Mouse (Mus musculus) CD4-positive helper T cell, adult 2 months (primary cell): Measurements from ENCODE around the gene Slc39a11.
A peak's percentile ranks its signal among the peaks of the same experiment; 100 is the strongest.

Source experiments
- DNase-seq: peaks from one replicate; pipeline ENCODE4 v3.0.0-alpha.2; 2012; ENCODE audit warnings: low read depth, missing footprints, low spot score

Gene Slc39a11

GRCm38 (mm10) chr11:113633398-113633797 is 16.5 kb downstream of the Slc39a11 start:
- no peak for DNase-seq

DNA sequence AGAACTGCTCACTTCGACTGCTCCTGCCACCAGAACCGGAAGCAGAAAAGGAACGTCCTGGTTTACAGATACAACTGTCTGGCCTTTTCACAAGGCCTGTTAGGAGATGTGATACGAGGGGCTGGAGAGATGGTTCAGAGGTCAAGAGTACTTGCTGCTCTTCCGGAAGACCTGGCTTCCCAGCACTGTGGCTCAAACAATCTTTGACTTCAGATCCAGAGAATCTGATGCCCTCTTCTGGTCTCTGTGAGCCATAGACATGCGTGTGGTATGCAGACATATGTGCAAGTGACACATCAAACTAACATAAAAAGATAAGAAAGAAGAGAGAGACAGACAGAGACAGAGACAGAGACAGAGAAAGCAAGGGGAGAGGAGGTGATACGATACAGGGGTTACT is 17.6 kb downstream of the Slc39a11 start:
- DNase-seq = no peak

DNA sequence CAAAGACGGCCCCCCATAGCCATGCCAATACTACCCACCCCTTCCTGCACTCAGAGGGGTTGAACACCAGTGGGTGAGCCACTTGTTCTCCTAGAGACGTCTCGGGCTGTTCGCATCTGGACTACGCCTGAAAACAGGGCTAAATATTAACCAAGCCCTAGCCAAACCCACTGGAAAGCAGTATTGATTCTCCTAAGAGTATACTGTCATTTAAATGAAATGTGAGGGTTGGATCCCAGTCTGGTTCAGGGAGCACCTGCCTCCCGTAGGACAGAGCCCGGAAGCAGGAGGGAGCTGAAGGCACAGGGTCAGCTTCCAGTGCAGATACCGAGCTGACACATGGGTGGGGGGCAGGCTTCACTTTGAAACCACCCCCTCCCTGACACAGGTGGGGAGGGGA is 18.0 kb downstream of the Slc39a11 start:
- DNase-seq = no peak

GRCm38 (mm10) chr11:113631302-113631701 is 18.6 kb downstream of the Slc39a11 start:
- no peak for DNase-seq

- DNase-seq = no peak
Measured at GRCm38 (mm10) chr11:113630642-113631041, 19.2 kb downstream of the Slc39a11 start.

- DNase-seq = peak; percentile 43
Measured at GRCm38 (mm10) chr11:113627785-113628184, 22.1 kb downstream of the Slc39a11 start.

DNA sequence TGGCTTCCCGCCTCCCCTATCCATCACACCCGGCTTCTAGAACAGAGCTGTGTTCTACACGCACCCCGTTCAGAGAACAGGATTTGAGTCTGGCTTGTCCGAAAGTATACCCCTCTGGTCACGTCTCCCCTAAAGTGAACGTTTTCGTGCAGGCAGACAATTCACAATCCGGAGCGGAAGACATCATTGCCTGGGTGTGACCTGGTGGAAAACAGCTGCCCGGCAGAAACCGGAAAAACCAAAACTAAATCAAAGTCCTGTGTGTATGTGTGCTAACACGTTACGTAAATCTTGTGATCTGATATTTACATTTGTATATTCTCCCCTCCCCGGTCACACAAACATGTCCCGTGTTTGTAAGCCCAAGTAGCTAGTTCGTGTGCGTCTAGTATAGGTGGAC is 24.4 kb downstream of the Slc39a11 start:
- DNase-seq = no peak

DNA sequence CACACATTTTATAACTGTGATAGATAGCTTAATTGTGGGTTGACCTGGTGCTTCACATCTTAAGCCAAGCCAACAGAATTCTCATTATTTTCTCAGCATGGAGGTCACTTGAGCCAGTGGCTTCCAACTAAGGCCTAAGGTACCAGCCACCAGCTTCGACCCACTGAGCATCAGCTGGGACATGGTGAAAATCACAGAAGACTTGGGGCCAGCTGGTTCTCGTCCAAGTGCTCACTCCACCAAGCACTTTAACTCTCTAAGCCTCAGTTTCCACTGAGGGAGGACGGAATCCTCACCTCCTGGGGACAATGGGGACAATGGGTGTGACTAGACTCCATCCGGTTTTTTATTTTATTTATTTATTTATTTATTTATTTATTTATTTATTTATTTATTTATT is 27.9 kb downstream of the Slc39a11 start:
- DNase-seq = no peak

- no peak for DNase-seq
Measured at GRCm38 (mm10) chr11:113621001-113621400, 28.9 kb downstream of the Slc39a11 start.

DNA sequence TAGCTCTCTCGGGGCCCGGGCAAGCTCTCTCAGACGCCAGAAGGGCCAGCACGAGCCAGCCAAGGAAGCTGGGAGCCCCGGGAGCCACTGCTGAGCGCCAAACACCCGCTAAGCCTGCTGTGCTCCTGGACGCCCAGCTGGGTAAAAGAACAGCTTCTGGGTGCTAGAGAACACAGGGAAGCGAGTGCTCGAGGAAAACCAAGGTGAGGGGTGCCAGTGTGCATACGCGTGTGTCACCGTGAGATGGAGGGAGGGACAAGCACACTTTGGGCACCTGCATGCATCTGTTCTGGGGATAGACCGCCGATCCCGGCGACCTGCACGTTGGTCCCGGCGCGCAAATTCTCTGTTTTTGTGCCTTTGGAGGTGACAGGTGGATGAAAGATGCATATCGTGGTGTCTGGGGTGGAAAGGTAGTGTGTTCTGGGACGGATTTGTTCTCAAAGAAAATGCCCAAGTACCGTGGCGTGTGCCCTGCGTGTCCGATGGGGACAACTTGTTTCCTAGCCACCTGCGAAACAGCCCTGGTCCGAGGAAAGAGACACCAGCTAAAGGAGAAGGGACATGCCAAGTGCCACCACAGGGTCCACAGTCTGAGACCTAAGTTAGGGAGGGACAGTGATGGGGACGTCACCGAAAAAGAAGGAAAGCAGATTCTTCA is 30.3 kb downstream of the Slc39a11 start:
- no peak for DNase-seq

DNA sequence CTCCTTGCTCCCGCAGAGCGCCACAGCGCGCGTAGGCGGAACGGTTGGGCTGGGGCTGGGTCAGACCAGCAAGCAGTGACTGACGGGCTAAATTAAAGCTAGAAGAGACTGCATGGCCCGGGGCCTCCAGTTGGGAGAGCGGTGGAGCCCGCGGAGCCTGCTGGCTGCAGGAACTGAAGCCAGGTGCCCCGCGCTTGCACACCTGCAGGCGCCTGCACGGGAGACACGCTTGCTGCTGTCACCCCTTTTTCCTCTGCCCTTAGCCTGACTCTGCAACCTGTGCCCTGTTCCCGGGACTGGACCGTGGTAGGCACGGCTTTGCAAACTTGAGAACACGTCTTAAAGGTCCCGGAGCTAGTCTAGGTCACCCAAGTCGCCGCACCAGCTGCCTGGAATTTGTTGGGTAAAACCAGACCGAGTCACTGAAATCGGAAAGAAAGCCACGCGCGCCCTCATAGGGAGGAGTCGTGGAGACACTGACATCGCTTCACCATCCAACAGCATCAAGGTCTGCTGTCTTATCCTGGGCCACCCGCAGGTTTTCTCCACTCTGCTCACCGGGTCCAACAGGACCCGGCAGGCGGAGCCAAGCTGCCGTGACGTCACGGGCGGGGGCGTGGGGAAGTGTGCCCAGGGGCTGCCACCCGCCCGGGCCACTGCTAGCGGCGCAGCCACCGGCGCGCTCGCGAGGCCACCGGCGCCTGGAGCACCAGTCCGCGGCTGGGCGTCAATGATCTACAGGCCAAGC is 31.0 kb downstream of the Slc39a11 start, which contains the start of gene Sstr2:
TSS of gene Sstr2 (plus strand) at position 671 of the 748 bp plus-strand sequence.
- peak; percentile 74 for DNase-seq

DNA sequence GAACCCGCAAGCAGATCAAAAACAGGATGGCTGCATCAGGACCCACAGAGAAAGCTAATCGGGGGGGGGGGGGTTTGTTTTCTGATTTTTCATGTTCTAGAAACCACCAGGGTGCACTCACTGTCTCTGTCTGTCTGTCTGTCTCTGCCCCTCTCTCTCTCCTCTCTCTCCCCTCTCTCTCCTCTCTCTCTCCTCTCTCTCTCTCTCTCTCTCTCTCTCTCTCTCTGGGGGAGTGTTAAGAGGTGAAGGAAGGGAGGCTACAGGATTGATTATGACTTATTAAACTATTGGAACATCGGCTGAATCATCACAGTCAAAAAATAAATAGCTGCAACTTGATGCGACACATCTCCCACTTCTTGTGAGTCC is 31.6 kb downstream of the Slc39a11 start:
- DNase-seq = peak; percentile 12

DNA sequence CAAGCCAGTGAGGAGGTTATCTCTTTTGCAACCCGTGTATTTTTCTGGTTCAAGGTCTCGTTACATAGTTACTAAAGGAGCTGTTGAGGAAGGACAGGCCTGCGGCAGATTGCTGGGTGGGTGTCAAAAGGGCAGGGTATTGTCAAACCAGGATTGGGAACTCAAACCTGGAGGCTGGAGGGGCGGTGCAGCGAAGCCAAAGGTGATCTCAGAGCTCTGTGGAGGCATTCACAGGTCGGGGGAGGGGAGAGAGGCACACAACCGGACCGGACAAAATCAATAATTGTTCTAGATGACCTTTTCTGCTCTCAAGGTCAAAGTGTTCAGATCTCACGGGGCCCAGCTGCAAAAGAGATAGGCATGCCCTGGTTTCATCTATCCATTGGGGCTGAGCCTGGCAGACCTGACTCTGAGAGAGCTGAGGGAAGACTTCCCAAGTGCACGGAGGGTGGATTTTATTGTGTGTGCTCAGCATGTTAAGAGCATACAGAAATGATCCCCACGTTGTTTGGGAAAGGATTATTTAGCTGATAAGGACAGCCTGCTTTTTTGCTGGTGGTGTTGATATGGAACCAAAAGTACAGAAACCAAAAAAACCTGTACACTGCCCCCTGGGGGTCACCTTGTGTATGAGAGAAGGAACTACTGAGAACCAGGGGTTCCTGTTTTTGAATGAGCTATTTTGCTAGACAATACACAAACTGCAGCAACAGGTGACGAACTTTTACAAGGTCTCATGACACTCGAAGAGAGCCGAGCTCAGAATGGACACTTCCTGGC is 32.6 kb downstream of the Slc39a11 start:
- peak; percentile 68 for DNase-seq

- DNase-seq = no peak
Measured at GRCm38 (mm10) chr11:113614476-113614875, 35.4 kb downstream of the Slc39a11 start.

DNA sequence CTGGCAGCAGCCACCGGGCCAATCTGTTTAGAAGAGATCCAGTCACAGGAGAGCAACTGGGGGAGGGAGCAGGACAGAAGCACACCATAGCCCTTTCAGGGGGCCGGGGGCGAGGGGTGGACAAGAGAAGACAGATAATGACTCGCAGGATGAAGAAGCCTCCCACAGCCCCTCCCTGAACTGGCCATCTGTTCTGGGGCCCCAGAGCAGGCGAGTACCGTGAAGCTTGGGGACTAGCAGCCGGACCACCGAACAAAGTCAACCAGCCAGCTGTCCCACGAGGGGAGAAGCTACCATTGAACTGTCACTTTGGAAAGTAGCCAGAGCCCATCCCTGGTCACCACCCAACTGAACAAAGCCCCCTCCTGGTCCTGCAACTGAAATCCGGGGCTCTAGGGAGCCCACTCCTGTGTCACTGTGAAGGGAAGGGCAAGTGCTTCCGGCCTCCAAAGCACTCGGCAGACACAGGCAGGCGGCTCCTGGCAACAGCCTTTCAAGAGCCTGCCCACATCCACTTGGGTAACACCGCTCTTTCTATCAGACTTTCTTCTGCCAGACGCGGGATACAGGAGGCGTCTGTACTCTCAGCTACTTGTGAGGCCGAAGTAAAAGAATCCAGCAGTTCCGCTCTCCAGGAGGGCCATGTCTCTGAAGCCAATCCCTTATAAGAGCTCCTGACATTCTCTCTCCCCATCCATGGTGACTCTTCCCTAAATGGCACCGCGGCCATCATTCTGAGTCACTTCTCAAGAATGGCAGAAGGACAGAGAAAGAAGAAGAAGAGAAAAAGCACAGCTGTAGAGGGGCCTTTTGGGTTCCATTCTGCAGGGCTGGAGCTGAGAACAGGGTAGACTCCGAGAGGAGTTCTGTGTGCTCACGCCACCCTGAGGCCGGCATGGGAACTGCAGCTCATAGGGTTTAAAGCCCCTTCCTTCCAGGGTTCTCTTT is 37.9 kb downstream of the Slc39a11 start:
- peak; percentile 58 for DNase-seq

- DNase-seq = no peak
Measured at GRCm38 (mm10) chr11:113611112-113611646, 38.7 kb downstream of the Slc39a11 start.

DNA sequence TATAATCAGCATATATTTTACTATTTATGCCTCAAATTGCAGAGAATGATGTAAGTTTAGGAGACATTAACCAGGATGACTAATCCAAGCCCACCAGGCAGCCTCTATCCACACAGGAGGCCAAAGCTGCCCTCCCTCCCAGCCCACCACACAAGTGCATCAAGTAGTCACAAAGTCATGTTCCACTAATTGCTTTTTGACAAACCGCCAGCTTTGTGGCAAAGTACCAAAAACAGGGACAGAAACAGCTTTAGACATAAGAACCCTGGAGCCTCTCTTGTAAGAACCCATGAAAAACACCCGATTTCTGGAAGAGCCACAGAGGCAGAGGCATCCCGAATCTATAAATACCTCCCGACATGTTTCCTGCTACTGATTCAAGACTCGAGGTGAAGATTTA is 39.6 kb downstream of the Slc39a11 start:
- DNase-seq = no peak

DNA sequence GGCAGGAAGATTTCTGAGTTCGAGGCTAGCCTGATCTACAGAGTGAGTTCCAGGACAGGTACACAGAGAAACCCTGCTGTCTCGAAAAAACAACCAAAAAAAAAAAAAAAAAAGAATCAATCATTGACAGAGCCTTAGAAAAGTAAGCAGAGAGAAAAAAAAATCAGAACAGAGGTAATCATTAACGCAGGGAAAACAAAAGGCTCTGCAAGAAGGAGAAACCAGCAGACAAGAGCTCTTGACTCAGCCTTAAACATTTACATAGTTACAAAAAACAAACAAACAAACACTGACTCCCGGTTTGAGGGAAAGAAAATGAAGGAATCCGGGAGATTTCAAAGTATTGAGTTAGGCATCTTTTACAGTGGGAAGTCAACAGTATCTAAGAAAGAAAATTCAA is 40.3 kb downstream of the Slc39a11 start:
- DNase-seq = no peak

DNA sequence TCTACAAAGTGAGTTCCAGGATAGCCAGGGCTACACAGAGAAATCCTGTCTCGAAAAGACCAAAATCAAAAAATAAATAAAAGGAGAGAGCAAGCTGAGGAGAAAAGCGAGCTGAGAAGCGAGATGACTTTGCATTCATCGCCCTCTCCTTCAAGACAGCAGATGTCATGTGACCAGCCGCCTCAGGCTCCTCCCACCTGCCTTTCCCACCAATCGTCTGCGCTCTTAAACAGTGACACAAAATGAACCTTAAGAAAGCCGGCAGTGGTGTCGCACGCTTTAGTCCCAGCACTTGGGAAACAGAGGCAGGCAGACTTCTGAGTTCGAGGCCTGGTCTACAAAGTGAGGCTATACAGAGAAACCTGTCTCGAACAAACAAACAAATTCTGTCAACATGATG is 42.3 kb downstream of the Slc39a11 start:
- DNase-seq = no peak

- DNase-seq = no peak
Measured at GRCm38 (mm10) chr11:113601616-113602343, 48.1 kb downstream of the Slc39a11 start.
